7 mouse cellular contexts compared by ENCODE assay signal in the genomic region with DNA sequence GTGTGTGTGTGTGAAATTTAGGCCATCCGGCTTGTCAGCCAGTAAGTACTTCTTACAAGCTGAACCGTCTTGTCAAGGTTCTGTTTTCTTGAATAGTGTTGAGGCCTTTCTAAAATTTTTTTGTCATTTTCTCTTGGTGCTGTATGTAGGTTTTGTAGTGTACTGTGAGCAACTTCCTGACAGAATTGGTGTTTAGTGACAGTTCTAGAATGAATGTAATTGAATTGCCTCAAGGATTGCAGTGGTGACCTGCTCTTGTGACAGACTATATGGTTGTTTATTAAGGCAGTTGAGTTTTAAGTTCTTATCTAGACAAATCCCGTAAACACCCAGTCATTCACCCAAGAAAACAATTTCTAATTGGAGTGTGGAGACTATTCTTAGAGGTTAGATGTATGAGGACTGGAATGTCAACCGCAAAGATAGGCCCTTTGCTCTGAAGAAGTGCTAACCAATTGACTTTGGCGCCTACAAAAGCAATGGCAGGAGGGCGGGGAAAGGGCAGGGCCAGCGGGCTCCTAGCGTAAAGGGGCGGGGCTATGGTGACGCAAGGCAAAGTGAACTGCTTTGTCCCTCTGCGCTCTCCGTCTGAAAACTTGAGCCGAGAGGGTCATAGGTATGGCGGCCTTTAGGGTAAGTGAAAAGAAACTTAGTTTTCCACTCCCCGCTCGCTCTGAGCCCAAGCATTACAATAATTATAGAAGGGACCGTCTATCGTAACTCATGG. TPM values are rescaled to one million over a fixed set of nuclear protein-coding genes. Genes with fewer than 3 reads are reported as not detected.
DNase-seq lines count a peak whose midpoint lies in the region; ATAC-seq lines count a peak whose summit lies in the region.

Apool (plus strand) TSS at position 531 of the 727 bp plus-strand sequence.

- H3K27me3 ChIP-seq in embryonic facial prominence, embryonic 11.5 days (ENCODE audit: control insufficient read depth, insufficient read depth, low read length): no peaks in the 10 kb centered on the region
- H3K27me3 ChIP-seq in limb, embryonic 10.5 days (ENCODE audit: low read depth, poor library complexity, severe bottlenecking): no peaks in the 10 kb centered on the region
- no peaks in the 10 kb centered on the region for H3K27me3 ChIP-seq in midbrain, embryonic 13.5 days

- peak within 1 kb of the TSS; percentile 52 for H3K4me3 ChIP-seq in embryonic facial prominence, embryonic 11.5 days (ENCODE audit: low read depth, low read length)
- peak within 1 kb of the TSS; percentile 59 for H3K4me3 ChIP-seq in limb, embryonic 10.5 days
- H3K4me3 ChIP-seq in midbrain, embryonic 13.5 days (replicated peaks): peak within 1 kb of the TSS; percentile 57

- WGBS in embryonic facial prominence, embryonic 11.5 days: 24% methylated on average over 17 of the region's 18 CpGs
- WGBS in limb, embryonic 10.5 days: 18% methylated on average over 18 of the region's 18 CpGs
- WGBS in midbrain, embryonic 13.5 days: 25% methylated on average over 18 of the region's 18 CpGs

- H3K9ac ChIP-seq in embryonic facial prominence, embryonic 11.5 days (replicated peaks; ENCODE audit: low read length): peak within 1 kb of the TSS; percentile 71
- H3K9ac ChIP-seq in midbrain, embryonic 13.5 days (replicated peaks): peak within 1 kb of the TSS; percentile 56

- no peak within 1 kb of the TSS for H3K27ac ChIP-seq in embryonic facial prominence, embryonic 11.5 days (replicated peaks; ENCODE audit: low read depth, low read length)
- H3K27ac ChIP-seq in limb, embryonic 10.5 days: peak within 1 kb of the TSS; percentile 83
- H3K27ac ChIP-seq in midbrain, embryonic 13.5 days: no peak within 1 kb of the TSS

- DNase-seq in adrenal gland, postnatal 14 days: peak; percentile 91
- peak; percentile 90 for DNase-seq in embryonic facial prominence, embryonic 11.5 days (ENCODE audit: low spot score)
- peak; percentile 81 for DNase-seq in kidney, adult 11 months
- peak; percentile 80 for DNase-seq in limb, embryonic 10.5 days (ENCODE audit: low spot score)
- DNase-seq in spleen, adult 12 weeks (ENCODE audit: low spot score): peak; percentile 66

- peak; percentile 94 for ATAC-seq in embryonic facial prominence, embryonic 11.5 days (replicated peaks; ENCODE audit: insufficient number of reproducible peaks, low FRiP score, low TSS enrichment, low read depth)
- ATAC-seq in granulocyte monocyte progenitor cell, adult 5-6 weeks (replicated peaks; ENCODE audit: poor library complexity, severe bottlenecking): peak; percentile 100
- ATAC-seq in midbrain, embryonic 13.5 days: peak; percentile 98

- H3K9me3 ChIP-seq in embryonic facial prominence, embryonic 11.5 days (replicated peaks; ENCODE audit: control insufficient read depth, low read length): no peaks in the 10 kb centered on the region
- H3K9me3 ChIP-seq in limb, embryonic 10.5 days (replicated peaks): no peaks in the 10 kb centered on the region
- H3K9me3 ChIP-seq in midbrain, embryonic 13.5 days: no peaks in the 10 kb centered on the region

- peak within 1 kb of the TSS; percentile 39 for H3K4me2 ChIP-seq in embryonic facial prominence, embryonic 11.5 days (ENCODE audit: low read depth, low read length)
- H3K4me2 ChIP-seq in midbrain, embryonic 13.5 days (replicated peaks): peak within 1 kb of the TSS; percentile 50

- no peaks in the 10 kb centered on the region for H3K36me3 ChIP-seq in embryonic facial prominence, embryonic 11.5 days (replicated peaks; ENCODE audit: control insufficient read depth, insufficient read depth, low read depth, low read length)
- H3K36me3 ChIP-seq in limb, embryonic 10.5 days: no peaks in the 10 kb centered on the region
- no peaks in the 10 kb centered on the region for H3K36me3 ChIP-seq in midbrain, embryonic 13.5 days

- H3K4me1 ChIP-seq in embryonic facial prominence, embryonic 11.5 days (ENCODE audit: control insufficient read depth, insufficient read depth, low read length): no peaks in the 10 kb centered on the region
- H3K4me1 ChIP-seq in limb, embryonic 10.5 days: no peaks in the 10 kb centered on the region
- no peaks in the 10 kb centered on the region; the same call in 1 of the 2 replicates for H3K4me1 ChIP-seq in midbrain, embryonic 13.5 days (replicated peaks)

RNA-seq across cellular contexts. Expression of gene Apool, which starts in this region (rescaled TPM):
- 66.4 and 69.9 TPM in 2 replicates for total RNA-seq in adrenal gland, postnatal 14 days (2021)
- 81.9 and 85.8 TPM in 2 replicates for polyA plus RNA-seq in embryonic facial prominence, embryonic 11.5 days (2014; fragmentation: Nextera tagmentation; extraction: Ambion mirVana)
- 24.3 and 31.5 TPM in 2 replicates for total RNA-seq in granulocyte monocyte progenitor cell, adult 5-6 weeks (2014; fragmentation: Nextera tagmentation)
- 20.7 and 29.0 TPM in 2 replicates for total RNA-seq in granulocyte monocyte progenitor cell, adult 5-6 weeks (2017)
- polyA plus RNA-seq in limb, embryonic 10.5 days (2016; fragmentation: Nextera tagmentation; extraction: Ambion mirVana): 70.5 and 80.3 TPM in 2 replicates
- 32.4 and 33.8 TPM in 2 replicates for polyA plus RNA-seq in midbrain, embryonic 13.5 days (2015; fragmentation: Nextera tagmentation; extraction: Ambion mirVana)
